Mouse (Mus musculus) lung, postnatal 0 days (tissue): ENCODE measurements at regions not wholly inside any gene's neighbourhood (a gene's known extent, or its start where the extent isn't known, plus 50 kb on each side); places are given as distances from the start of the nearest gene placed in this dataset.
A peak's percentile ranks its signal among the peaks of the same experiment; 100 is the strongest.

ENCODE experiments used
- ATAC-seq: fragments of 200-750 bp; cut with Nextera tagmentation; 2 replicates; pipeline ENCODE4 v1.8.0; 2017; ENCODE audit warnings: moderate library complexity
- DNase-seq: peaks from one replicate; pipeline ENCODE4 v3.0.0-alpha.2; 2016; ENCODE audit warnings: low spot score
- H3K27ac ChIP-seq: fragments of 300-500 bp; sonication (generic); 2 replicates; pipeline ENCODE4 v1.5.1; 2014; ENCODE audit warnings: antibody characterized with exemption, mild to moderate bottlenecking, low read length, mixed read lengths
- H3K27me3 ChIP-seq: fragments of 300-500 bp; sonication (generic); replicated peaks from 2 replicates; pipeline ENCODE4 v1.6.1; 2014; ENCODE audit warnings: low read length, mixed read lengths; ENCODE audit not compliant: insufficient read depth
- H3K36me3 ChIP-seq: fragments of 300-500 bp; sonication (generic); 2 replicates; pipeline ENCODE4 v1.6.1; 2014; ENCODE audit warnings: low read length, mixed read lengths; ENCODE audit not compliant: insufficient read depth
- H3K4me1 ChIP-seq: fragments of 300-500 bp; sonication (generic); 2 replicates; pipeline ENCODE4 v1.6.1; 2014; ENCODE audit warnings: antibody characterized with exemption, low read depth, low read length, mixed read lengths; ENCODE audit not compliant: insufficient read depth
- H3K4me2 ChIP-seq: fragments of 300-500 bp; sonication (generic); replicated peaks from 2 replicates; pipeline ENCODE4 v1.6.1; 2014; ENCODE audit warnings: low read depth, mild to moderate bottlenecking, low read length, moderate library complexity, mixed read lengths
- H3K4me3 ChIP-seq: fragments of 300-500 bp; sonication (generic); 2 replicates; pipeline ENCODE4 v1.5.1; 2014; ENCODE audit warnings: low read depth, low read length
- H3K9ac ChIP-seq: fragments of 300-500 bp; sonication (generic); replicated peaks from 2 replicates; pipeline ENCODE4 v1.6.1; 2014; ENCODE audit warnings: low read depth, mild to moderate bottlenecking
- H3K9me3 ChIP-seq: fragments of 300-500 bp; sonication (generic); 2 replicates; pipeline ENCODE4 v1.6.1; 2016; ENCODE audit warnings: low read length, mixed read lengths
- CTCF ChIP-seq: IDR thresholded peaks from 2 replicates; pipeline ENCODE4 v1.5.1; 2016; ENCODE audit warnings: antibody characterized with exemption, mild to moderate bottlenecking
- EP300 ChIP-seq: IDR thresholded peaks from 2 replicates; pipeline ENCODE4 v1.6.1; 2016; ENCODE audit warnings: antibody characterized with exemption, mild to moderate bottlenecking, control low read depth
- WGBS: fragments of 180-500 bp; shearing (Covaris S2); extraction: QIAGEN DNeasy Blood & Tissue Kit; methylation state at CpG from one replicate; pipeline ENCODE4 v1.1.7; 2014; 5-methylcytosine and 5-hydroxymethylcytosine counted together

- Histone ChIP-seq H3K9ac (no peak overlapping the region), H3K4me1 (no peaks in the 10 kb centered on the region), H3K4me3 (no peak overlapping the region), H3K27ac (no peak overlapping the region), H3K36me3 (no peaks in the 10 kb centered on the region), H3K4me2 (no peak overlapping the region), H3K27me3 (no peaks in the 10 kb centered on the region), H3K9me3 (no peaks in the 10 kb centered on the region)
- 74% methylated on average over 8 of the region's 8 CpGs for WGBS
- ATAC-seq, result no peak
- TF ChIP-seq EP300 (no peak), CTCF (no peak)
- DNase-seq, result no peak
Observed at GRCm38 (mm10) chr6:100970810-100971447, 137.5 kb downstream of the Ppp4r2 start.

- H3K27ac ChIP-seq, result no peak overlapping the region
- 41% methylated on average over 6 of the region's 6 CpGs for WGBS
- no peak overlapping the region for H3K9ac ChIP-seq
- DNase-seq, result no peak
- no peaks in the 10 kb centered on the region for H3K27me3 ChIP-seq
- no peaks in the 10 kb centered on the region for H3K4me1 ChIP-seq
- no peak overlapping the region for H3K4me2 ChIP-seq
- H3K4me3 ChIP-seq, result no peak overlapping the region
- no peaks in the 10 kb centered on the region for H3K36me3 ChIP-seq
- TF ChIP-seq CTCF (no peak), EP300 (no peak)
- ATAC-seq, result no peak
- H3K9me3 ChIP-seq, result no peaks in the 10 kb centered on the region
Observed at GRCm38 (mm10) chr6:100971462-100971955, 138.1 kb downstream of the Ppp4r2 start.

- WGBS, result 79% methylated on average over 9 of the region's 9 CpGs
- H3K9me3 ChIP-seq, result no peaks in the 10 kb centered on the region
Observed at GRCm38 (mm10) chr6:100973366-100974090, 140.1 kb downstream of the Ppp4r2 start.

GRCm38 (mm10) chr6:100974716-100975115, 141.3 kb downstream of the Ppp4r2 start:
- no peaks in the 10 kb centered on the region for H3K36me3 ChIP-seq
- DNase-seq (no peak), ATAC-seq (no peak)
- TF ChIP-seq CTCF (no peak), EP300 (no peak)
- H3K27ac ChIP-seq, result no peak overlapping the region
- H3K4me1 ChIP-seq, result no peaks in the 10 kb centered on the region
- no peaks in the 10 kb centered on the region for H3K27me3 ChIP-seq
- H3K9me3 ChIP-seq, result no peaks in the 10 kb centered on the region
- H3K9ac ChIP-seq, result no peak overlapping the region
- H3K4me2 ChIP-seq, result no peak overlapping the region
- 93% methylated on average over 5 of the region's 5 CpGs for WGBS
- H3K4me3 ChIP-seq, result no peak overlapping the region

More at GRCm38 (mm10) chr6:100973366-100974090, 140.1 kb downstream of the Ppp4r2 start:
- Histone ChIP-seq H3K36me3 (no peaks in the 10 kb centered on the region), H3K4me2 (no peak overlapping the region), H3K27me3 (no peaks in the 10 kb centered on the region), H3K9ac (no peak overlapping the region), H3K27ac (no peak overlapping the region), H3K4me1 (no peaks in the 10 kb centered on the region), H3K4me3 (no peak overlapping the region)
- DNase-seq (no peak), ATAC-seq (no peak)
- TF ChIP-seq CTCF, result no peak
- TF ChIP-seq EP300, result no peak

- Histone ChIP-seq H3K9me3 (no peaks in the 10 kb centered on the region), H3K36me3 (no peaks in the 10 kb centered on the region), H3K27me3 (no peaks in the 10 kb centered on the region), H3K9ac (no peak overlapping the region), H3K27ac (no peak overlapping the region), H3K4me2 (no peak overlapping the region), H3K4me1 (no peaks in the 10 kb centered on the region), H3K4me3 (no peak overlapping the region)
- no peak for TF ChIP-seq CTCF
- TF ChIP-seq EP300, result no peak
- DNase-seq, result peak; percentile 25
- 0 out of 2 replicates have a peak, but pooled peaks have one; percentile 35 for ATAC-seq
- WGBS, result 29% methylated on average over 6 of the region's 6 CpGs
Observed at GRCm38 (mm10) chr6:100975835-100976234, 142.4 kb downstream of the Ppp4r2 start.

- Histone ChIP-seq H3K4me1 (no peaks in the 10 kb centered on the region), H3K4me3 (no peak overlapping the region), H3K36me3 (no peaks in the 10 kb centered on the region), H3K9me3 (no peaks in the 10 kb centered on the region), H3K9ac (no peak overlapping the region), H3K4me2 (no peak overlapping the region), H3K27ac (no peak overlapping the region), H3K27me3 (no peaks in the 10 kb centered on the region)
- ATAC-seq (no peak), DNase-seq (no peak)
- TF ChIP-seq EP300 (no peak), CTCF (no peak)
- WGBS, result 51% methylated on average over 9 of the region's 9 CpGs
Observed at GRCm38 (mm10) chr6:100977201-100977691, 143.8 kb downstream of the Ppp4r2 start.
